Mouse (Mus musculus) midbrain, embryonic 14.5 days (tissue): ENCODE data around the gene Tram2. TPM values are rescaled to one million over a fixed set of nuclear protein-coding genes. Genes with fewer than 3 reads are reported as not detected.

Experiments
- ATAC-seq: fragments of 200-750 bp; cut with Nextera tagmentation; 2 replicates; pipeline ENCODE4 v1.8.0; 2017; ENCODE audit warnings: moderate number of reproducible peaks, moderate library complexity; ENCODE audit not compliant: low FRiP score, low TSS enrichment
- DNase-seq: peaks from one replicate; pipeline ENCODE4 v3.0.0-alpha.2; 2015
- H3K27ac ChIP-seq: fragments of 300-500 bp; sonication (generic); replicated peaks from 2 replicates; pipeline ENCODE4 v1.5.1; 2014; ENCODE audit warnings: mild to moderate bottlenecking, low read depth, low read length, moderate library complexity
- H3K27me3 ChIP-seq: fragments of 300-500 bp; sonication (generic); 2 replicates; pipeline ENCODE4 v1.6.1; 2014; ENCODE audit warnings: low read length, control low read depth, mixed read lengths; ENCODE audit not compliant: control insufficient read depth, insufficient read depth
- H3K36me3 ChIP-seq: fragments of 300-500 bp; sonication (generic); 2 replicates; pipeline ENCODE4 v1.6.1; 2014; ENCODE audit warnings: low read length, control low read depth; ENCODE audit not compliant: control insufficient read depth, insufficient read depth
- H3K4me1 ChIP-seq: fragments of 300-500 bp; sonication (generic); 2 replicates; pipeline ENCODE4 v1.6.1; 2014; ENCODE audit warnings: mild to moderate bottlenecking, antibody characterized with exemption, low read length, control low read depth; ENCODE audit not compliant: control insufficient read depth, insufficient read depth
- H3K4me2 ChIP-seq: fragments of 300-500 bp; sonication (generic); 2 replicates; pipeline ENCODE4 v1.6.1; 2014; ENCODE audit warnings: mild to moderate bottlenecking, low read length, moderate library complexity
- H3K4me3 ChIP-seq: fragments of 300-500 bp; sonication (generic); replicated peaks from 2 replicates; pipeline ENCODE4 v1.5.1; 2014; ENCODE audit warnings: low read depth, low read length
- H3K9ac ChIP-seq: fragments of 300-500 bp; sonication (generic); replicated peaks from 2 replicates; pipeline ENCODE4 v1.6.1; 2014; ENCODE audit warnings: mild to moderate bottlenecking, low read length, moderate library complexity
- H3K9me3 ChIP-seq: fragments of 300-500 bp; sonication (generic); 2 replicates; pipeline ENCODE4 v1.6.1; 2016; ENCODE audit warnings: low read length, control low read depth, mixed read lengths; ENCODE audit not compliant: control insufficient read depth
- WGBS: fragments of 180-500 bp; shearing (Covaris S2); extraction: QIAGEN DNeasy Blood & Tissue Kit; methylation state at CpG from one replicate; pipeline ENCODE4 v1.1.7; 2014; 5-methylcytosine and 5-hydroxymethylcytosine counted together
- polyA plus RNA-seq: library from polyadenylated mRNA; unstranded; fragments of >200 nt; fragmentation: Nextera tagmentation; extraction: Ambion mirVana; gene quantifications from 2 replicates; pipeline ENCODE4 v1.2.1, GENCODE M21; 2014

The Tram2 gene
- polyA plus RNA-seq, 1 experiment from 2014 or later: 2.7 TPM

DNA sequence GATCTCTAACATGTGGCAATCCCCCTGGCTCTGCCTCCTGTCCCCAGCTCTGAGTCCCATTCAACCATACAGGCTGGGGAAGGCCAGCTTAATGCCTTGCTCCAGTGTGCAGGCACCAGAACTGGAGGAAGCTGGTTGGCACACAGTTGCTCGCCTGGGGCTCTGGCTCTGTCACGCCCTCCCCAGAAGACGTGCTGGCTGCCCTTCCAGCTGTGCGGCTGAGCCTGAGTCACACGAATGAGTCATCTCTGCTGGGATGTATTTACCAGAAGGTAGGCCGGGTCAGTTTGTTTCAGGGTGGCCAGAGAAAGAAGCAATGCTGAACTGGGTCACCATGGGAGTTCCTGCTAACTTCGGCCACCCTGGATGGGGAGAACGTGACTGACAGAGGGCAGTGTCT lies 64.6 kb downstream of the Tram2 start:
- DNase-seq (no peak), ATAC-seq (no peak)
- Histone ChIP-seq H3K9ac (no peak overlapping the region), H3K4me3 (no peak overlapping the region), H3K27ac (no peak overlapping the region), H3K27me3 (no peaks in the 10 kb centered on the region), H3K9me3 (no peaks in the 10 kb centered on the region), H3K36me3 (no peaks in the 10 kb centered on the region), H3K4me2 (no peak overlapping the region), H3K4me1 (no peaks in the 10 kb centered on the region)
- WGBS: 73% methylated on average over 8 of the region's 8 CpGs

DNA sequence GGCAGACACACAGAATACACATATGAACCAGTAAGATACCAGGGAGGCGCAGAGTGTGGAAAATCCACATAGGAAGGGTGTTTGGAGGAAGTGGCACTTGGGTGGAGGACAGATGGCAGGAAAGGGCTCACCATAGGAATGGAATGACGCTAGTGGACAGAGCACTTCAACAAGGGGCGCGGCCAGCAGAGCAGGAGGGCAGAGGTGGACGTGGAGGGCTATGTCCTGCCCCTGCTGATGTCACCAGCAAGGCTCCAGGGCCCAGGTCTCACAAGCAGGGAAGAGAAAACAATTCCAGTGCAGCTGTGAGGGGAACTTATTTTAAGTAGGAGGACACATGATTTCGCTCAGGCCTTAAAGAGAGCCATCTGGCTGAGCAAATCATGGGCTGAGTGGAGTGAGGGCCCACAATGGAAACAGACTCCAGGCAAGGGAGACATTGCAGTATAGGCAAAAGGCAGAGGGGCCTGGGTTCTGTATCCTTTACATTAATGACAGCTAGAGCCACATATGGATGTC lies 68.7 kb downstream of the Tram2 start:
- ATAC-seq (no peak), DNase-seq (no peak)
- WGBS: 86% methylated on average over 6 of the region's 6 CpGs

DNA sequence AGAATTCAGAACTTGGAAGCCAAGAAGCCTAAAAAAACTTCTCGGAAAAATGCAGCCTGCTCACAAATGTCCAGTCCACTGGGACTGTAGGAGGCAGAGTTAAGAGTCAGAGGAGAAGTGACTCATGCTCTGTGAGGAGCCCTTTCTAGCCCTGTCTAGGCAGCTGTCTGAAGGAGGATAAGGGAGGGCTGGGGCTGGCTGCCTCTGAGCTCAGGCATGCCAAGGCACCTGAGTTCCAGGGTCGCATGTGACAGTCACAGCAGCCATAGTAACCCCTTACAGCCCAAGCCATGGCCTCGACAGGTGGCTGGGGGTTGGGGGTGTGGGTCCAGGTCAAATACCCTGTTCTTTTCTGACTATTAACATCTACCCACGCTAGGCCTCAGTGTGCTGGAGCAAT lies 70.1 kb downstream of the Tram2 start:
- Histone ChIP-seq H3K27me3 (no peaks in the 10 kb centered on the region), H3K27ac (no peak overlapping the region), H3K36me3 (no peaks in the 10 kb centered on the region), H3K9me3 (no peaks in the 10 kb centered on the region), H3K4me2 (no peak overlapping the region), H3K4me1 (no peaks in the 10 kb centered on the region), H3K9ac (no peak overlapping the region), H3K4me3 (no peak overlapping the region)
- 78% methylated on average over 4 of the region's 4 CpGs for WGBS
- ATAC-seq (no peak; the same call in 1 of the 2 replicates), DNase-seq (no peak)

More for the DNA sequence above, 68.7 kb downstream of the Tram2 start:
- Histone ChIP-seq H3K9ac (no peak overlapping the region), H3K27ac (no peak overlapping the region), H3K27me3 (no peaks in the 10 kb centered on the region), H3K4me2 (no peak overlapping the region), H3K4me1 (no peaks in the 10 kb centered on the region), H3K4me3 (no peak overlapping the region), H3K36me3 (no peaks in the 10 kb centered on the region), H3K9me3 (no peaks in the 10 kb centered on the region)

DNA sequence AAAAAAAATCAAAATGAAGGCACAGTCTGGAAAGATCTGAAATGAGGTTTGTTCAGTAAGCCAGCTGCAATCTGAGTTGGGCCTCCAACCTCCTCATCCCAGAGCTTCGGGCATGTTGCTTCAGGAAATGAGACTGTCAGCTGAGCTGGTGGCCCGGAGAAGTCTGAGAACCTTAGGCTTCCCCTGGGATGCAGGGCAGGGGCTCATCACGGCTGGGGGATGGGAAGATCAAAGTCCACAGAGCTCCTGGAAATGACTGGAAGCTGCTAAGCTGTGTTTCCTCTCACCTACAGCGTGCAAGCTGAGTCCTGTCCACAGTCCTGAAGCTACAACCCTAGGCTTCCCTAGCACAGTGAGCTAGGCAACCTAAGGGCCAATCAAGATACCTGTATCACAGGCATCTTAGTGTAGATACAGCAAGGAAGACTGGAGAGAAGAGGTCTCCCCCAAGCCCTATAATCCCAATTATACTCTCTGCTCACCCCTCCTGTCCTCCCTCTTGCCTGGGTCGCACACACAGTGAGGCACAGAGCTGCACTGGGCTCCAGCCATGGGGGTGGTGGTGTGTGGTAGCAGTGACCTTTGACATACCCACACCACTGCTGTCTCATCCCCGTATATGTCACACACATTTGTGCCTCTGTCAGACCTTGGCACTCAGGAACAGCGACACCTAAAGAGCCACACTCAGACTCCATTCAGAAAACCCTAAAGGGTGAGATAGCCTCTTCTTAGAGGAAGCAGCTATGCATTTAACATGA lies 70.9 kb downstream of the Tram2 start:
- Histone ChIP-seq H3K36me3 (no peaks in the 10 kb centered on the region), H3K4me3 (no peak overlapping the region), H3K9me3 (no peaks in the 10 kb centered on the region), H3K4me1 (no peaks in the 10 kb centered on the region), H3K27me3 (no peaks in the 10 kb centered on the region), H3K27ac (no peak overlapping the region), H3K9ac (no peak overlapping the region), H3K4me2 (no peak overlapping the region)
- ATAC-seq (no peak), DNase-seq (no peak)
- WGBS: 83% methylated on average over 7 of the region's 7 CpGs

DNA sequence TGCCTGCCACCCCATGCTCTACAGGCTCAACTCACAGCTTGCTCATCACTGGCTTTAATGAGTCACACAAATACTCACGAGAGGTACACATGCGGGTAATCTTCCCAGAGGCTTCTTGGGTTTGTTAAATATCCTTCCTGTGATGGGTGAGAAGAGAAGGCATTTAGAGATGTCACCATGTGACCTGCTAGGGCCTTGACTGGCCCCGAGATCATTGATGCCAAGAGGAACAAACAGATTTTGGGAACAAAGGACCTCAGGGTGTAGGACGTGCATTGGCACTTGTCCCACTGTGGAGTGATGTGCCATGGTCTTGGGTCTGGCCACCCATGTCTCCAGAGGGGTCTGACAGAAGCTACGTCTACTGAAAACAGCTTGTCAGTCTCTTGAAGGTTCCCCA lies 72.3 kb downstream of the Tram2 start:
- no peaks in the 10 kb centered on the region for H3K4me1 ChIP-seq
- H3K36me3 ChIP-seq: no peaks in the 10 kb centered on the region
- DNase-seq (no peak), ATAC-seq (no peak)
- H3K27ac ChIP-seq: no peak overlapping the region
- WGBS: 89% methylated on average over 5 of the region's 5 CpGs
- no peaks in the 10 kb centered on the region for H3K9me3 ChIP-seq
- H3K27me3 ChIP-seq: no peaks in the 10 kb centered on the region
- no peak overlapping the region for H3K4me2 ChIP-seq
- no peak overlapping the region for H3K9ac ChIP-seq
- H3K4me3 ChIP-seq: no peak overlapping the region

DNA sequence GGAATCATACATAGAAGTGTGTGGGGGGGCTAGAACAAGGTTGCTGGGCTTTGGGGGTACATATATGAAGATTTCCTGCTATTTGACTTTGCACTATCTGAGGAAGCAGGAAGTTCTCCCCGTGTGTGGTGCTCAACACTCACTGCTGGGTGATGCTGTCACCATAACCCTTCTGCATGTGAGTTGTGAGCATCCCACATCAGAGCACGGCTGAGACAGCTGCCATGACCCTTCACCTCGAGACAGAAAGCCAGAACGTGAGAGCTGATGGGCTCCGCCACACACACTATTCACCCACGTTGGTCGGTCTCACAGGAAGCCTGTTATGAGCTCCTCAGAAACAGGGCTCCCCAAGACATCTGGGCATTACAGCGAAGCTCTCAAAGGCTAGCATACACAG lies 74.4 kb downstream of the Tram2 start:
- H3K27me3 ChIP-seq: no peaks in the 10 kb centered on the region
- H3K27ac ChIP-seq: no peak overlapping the region
- no peaks in the 10 kb centered on the region for H3K4me1 ChIP-seq
- no peak overlapping the region for H3K9ac ChIP-seq
- WGBS: 88% methylated on average over 8 of the region's 8 CpGs
- no peaks in the 10 kb centered on the region for H3K36me3 ChIP-seq
- ATAC-seq (no peak), DNase-seq (no peak)
- H3K9me3 ChIP-seq: no peaks in the 10 kb centered on the region
- H3K4me2 ChIP-seq: no peak overlapping the region
- no peak overlapping the region for H3K4me3 ChIP-seq

DNA sequence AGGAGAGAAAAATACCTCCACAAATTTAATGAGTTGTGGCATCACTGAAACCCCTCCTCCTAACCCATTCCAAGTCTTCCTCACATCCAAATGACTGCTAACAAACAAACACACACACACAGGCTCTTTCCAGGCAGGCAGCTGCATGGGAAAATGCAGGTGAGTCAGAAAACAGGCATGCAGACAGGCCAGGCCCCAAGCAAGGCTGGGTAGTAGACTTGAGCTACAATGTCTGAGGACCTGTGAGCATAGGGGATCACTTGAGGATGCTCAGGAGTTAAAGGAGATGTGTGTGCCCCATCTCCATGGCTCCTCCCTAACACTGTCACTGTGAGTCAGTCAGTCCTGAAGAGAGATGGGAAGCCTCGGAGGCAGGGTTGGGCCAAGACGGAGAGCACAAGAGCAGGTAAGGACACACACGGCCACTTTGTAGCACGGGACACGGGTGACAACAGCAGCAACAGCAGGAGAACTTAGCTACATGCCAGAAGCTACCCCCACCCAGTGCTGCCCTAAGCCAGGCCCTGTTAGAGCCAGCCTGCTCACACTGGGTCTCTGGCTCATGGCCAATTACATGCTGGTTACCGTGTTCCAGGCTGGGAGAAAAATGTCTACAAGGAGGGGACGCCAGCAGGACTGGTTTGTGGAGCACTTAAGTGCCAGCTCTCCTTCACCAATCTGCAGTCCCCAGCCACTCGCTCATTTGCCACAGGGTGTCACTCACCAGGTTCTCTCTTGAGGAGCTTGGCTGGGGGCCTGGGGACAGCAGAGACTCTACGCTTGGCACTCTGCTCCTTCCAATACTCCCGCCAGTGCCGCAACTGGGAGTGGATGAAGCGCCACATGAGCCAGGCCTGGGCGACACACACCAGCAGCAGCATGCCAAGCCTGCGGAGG lies 76.5 kb downstream of the Tram2 start:
- DNase-seq (peak; percentile 17), ATAC-seq (no peak)
- no peak overlapping the region for H3K4me3 ChIP-seq
- no peak overlapping the region for H3K9ac ChIP-seq
- H3K4me2 ChIP-seq: no peak overlapping the region
- H3K9me3 ChIP-seq: no peaks in the 10 kb centered on the region
- no peaks in the 10 kb centered on the region for H3K4me1 ChIP-seq
- no peaks in the 10 kb centered on the region for H3K27me3 ChIP-seq
- no peak overlapping the region for H3K27ac ChIP-seq
- no peaks in the 10 kb centered on the region for H3K36me3 ChIP-seq
- WGBS: 92% methylated on average over 14 of the region's 14 CpGs

DNA sequence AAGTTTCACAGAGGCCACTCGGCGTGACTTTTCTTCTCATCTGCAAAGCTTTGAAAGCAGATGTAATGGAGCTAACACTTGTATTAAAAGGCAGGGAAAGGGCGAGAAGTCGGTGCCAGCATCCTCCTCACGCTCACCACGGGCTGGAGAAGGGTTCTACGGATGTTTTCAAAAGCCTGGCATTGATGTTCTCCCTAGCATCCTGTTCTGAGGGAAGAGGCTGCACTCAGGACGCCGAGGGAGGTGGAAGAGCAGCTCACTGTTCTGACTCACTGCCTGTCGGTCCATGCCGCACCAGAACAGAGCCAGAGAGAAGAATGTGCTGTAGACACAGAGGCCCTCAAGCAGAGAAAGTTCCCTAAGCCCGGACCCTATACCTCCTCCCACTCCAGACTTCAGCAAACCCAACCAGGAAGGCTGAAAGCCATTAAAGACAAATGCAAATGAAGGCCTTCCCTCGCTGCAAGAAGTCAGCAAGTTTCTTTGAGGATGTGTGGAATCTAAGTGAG lies 81.1 kb downstream of the Tram2 start:
- Histone ChIP-seq H3K4me2 (no peak overlapping the region), H3K4me1 (no peaks in the 10 kb centered on the region), H3K9ac (no peak overlapping the region), H3K4me3 (no peak overlapping the region), H3K27ac (no peak overlapping the region), H3K36me3 (no peaks in the 10 kb centered on the region), H3K27me3 (no peaks in the 10 kb centered on the region), H3K9me3 (no peaks in the 10 kb centered on the region)
- WGBS: 45% methylated on average over 13 of the region's 13 CpGs
- ATAC-seq (no peak), DNase-seq (no peak)
